Mouse (Mus musculus): ENCODE measurements around the gene Rexo2.

DNA sequence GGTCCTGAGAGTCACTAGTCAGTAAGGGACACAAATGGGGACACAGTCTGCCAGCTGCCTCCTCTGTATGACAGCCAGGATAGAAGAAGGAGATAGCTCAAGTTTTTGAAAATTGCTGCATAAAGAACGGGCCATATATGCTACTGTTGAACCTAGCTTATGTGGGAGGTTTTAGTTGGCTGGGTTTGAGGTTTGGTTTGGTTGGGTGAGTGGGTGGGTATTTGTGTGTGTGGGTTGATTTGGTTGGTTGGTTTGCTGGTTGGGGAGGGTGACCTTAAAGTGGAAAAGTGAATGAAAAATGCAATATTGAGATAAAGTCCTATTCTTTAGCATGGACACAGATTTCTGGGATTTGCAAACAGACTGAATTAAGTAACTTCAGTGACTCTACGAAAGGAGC, 35.6 kb downstream of the Rexo2 start:
- TF ChIP-seq POLR2A (IDR thresholded peaks at IDR 0.05; ENCODE audit: borderline replicate concordance, insufficient read depth, low read length) = no peak
- no peak for TF ChIP-seq CTCF (IDR thresholded peaks at IDR 0.05; ENCODE audit: borderline replicate concordance, insufficient read depth, low read depth, low read length)
